ENCODE assay signal across 8 mouse cellular contexts in genomic region chr4:141142285-141142811, GRCm38 (mm10). TPM values are rescaled to one million over a fixed set of nuclear protein-coding genes. Genes with fewer than 3 reads are reported as not detected.
DNase-seq lines count a peak whose midpoint lies in the region; ATAC-seq lines count a peak whose summit lies in the region.

No protein-coding gene starts in this region.

- no peaks in the 10 kb centered on the region for H3K36me3 ChIP-seq in limb, embryonic 13.5 days
- H3K36me3 ChIP-seq in neural tube, embryonic 11.5 days (ENCODE audit: control insufficient read depth, insufficient read depth, low read length), result no peaks in the 10 kb centered on the region

- ATAC-seq in limb, embryonic 13.5 days (ENCODE audit: low FRiP score, low read depth), result no peak
- no peak for ATAC-seq in neural tube, embryonic 11.5 days (ENCODE audit: insufficient read depth, low FRiP score, low TSS enrichment)

- H3K4me2 ChIP-seq in limb, embryonic 13.5 days (replicated peaks), result peak overlapping the region; percentile 27; the same call in 1 of the 2 replicates
- H3K4me2 ChIP-seq in neural tube, embryonic 11.5 days (ENCODE audit: low read depth), result no peak overlapping the region

- H3K27ac ChIP-seq in limb, embryonic 13.5 days, result no peak overlapping the region
- H3K27ac ChIP-seq in neural tube, embryonic 11.5 days (ENCODE audit: low read depth, low read length), result no peak overlapping the region

- 22% methylated on average over 9 of the region's 9 CpGs for WGBS in limb, embryonic 13.5 days
- WGBS in neural tube, embryonic 11.5 days, result 31% methylated on average over 9 of the region's 9 CpGs

- peaks cover 21% of the 10 kb centered on the region for H3K4me1 ChIP-seq in limb, embryonic 13.5 days
- H3K4me1 ChIP-seq in neural tube, embryonic 11.5 days (ENCODE audit: control insufficient read depth, insufficient read depth, low read length), result peaks cover 11% of the 10 kb centered on the region; the same call in 1 of the 2 replicates

- no peak overlapping the region for H3K9ac ChIP-seq in limb, embryonic 13.5 days
- H3K9ac ChIP-seq in neural tube, embryonic 11.5 days (ENCODE audit: low read length), result no peak overlapping the region

- intact Hi-C loops in gastrocnemius, postnatal 36 days (cut with DNase I), result loop anchor here (5.0 kb wide), 2 partner anchors 70 to 125 kb away; partner anchors contain the start of gene Rsg1

- H3K27me3 ChIP-seq in limb, embryonic 13.5 days, result no peaks in the 10 kb centered on the region
- no peaks in the 10 kb centered on the region for H3K27me3 ChIP-seq in neural tube, embryonic 11.5 days (ENCODE audit: control insufficient read depth, insufficient read depth, low read length)

- H3K9me3 ChIP-seq in limb, embryonic 13.5 days, result no peaks in the 10 kb centered on the region
- H3K9me3 ChIP-seq in neural tube, embryonic 11.5 days (ENCODE audit: control insufficient read depth, low read length), result no peaks in the 10 kb centered on the region

- peak; percentile 58 to 60 for DNase-seq in urinary bladder, adult 18-20 months (ENCODE audit: low spot score in 2 of 2)
- no peak for DNase-seq in urinary bladder, postnatal 10 days (ENCODE audit: low spot score)
- DNase-seq in cerebellum, adult 8-10 months, result peak; percentile 77
- peak; percentile 58 to 63 for DNase-seq in gastrocnemius, postnatal 36 days
- DNase-seq in kidney, adult 8-10 months, result peak; percentile 79 to 87
- DNase-seq in neural tube, embryonic 11.5 days (ENCODE audit: low spot score), result peak; percentile 61
- DNase-seq in thymus, adult 18-20 months, result peak; percentile 30 to 63

- no peak overlapping the region for H3K4me3 ChIP-seq in limb, embryonic 13.5 days
- H3K4me3 ChIP-seq in neural tube, embryonic 11.5 days (ENCODE audit: low read depth, low read length), result no peak overlapping the region

RNA-seq across cellular contexts. Expression of gene Szrd1, which starts 2.8 kb away (rescaled TPM):
- 100 to 1,000 TPM; 141 to 150 TPM for total RNA-seq in gastrocnemius, postnatal 36 days (2021)
- polyA plus RNA-seq in limb, embryonic 13.5 days (2015; fragmentation: Nextera tagmentation; extraction: Ambion mirVana), result 43.6 and 44.2 TPM in 2 replicates
- 30.7 and 32.1 TPM in 2 replicates for polyA plus RNA-seq in neural tube, embryonic 11.5 days (2014; fragmentation: Nextera tagmentation; extraction: Ambion mirVana)

RNA-seq across cellular contexts. Expression of gene Fbxo42, which starts 5.4 kb away (rescaled TPM):
- 1 to 10 TPM; 8.8 to 9.8 TPM for total RNA-seq in gastrocnemius, postnatal 36 days (2021)
- 27.2 and 27.7 TPM in 2 replicates for polyA plus RNA-seq in limb, embryonic 13.5 days (2015; fragmentation: Nextera tagmentation; extraction: Ambion mirVana)
- polyA plus RNA-seq in neural tube, embryonic 11.5 days (2014; fragmentation: Nextera tagmentation; extraction: Ambion mirVana), result 29.3 and 30.3 TPM in 2 replicates

RNA-seq across cellular contexts. Expression of gene Spata21, which starts 54.2 kb away (rescaled TPM):
- not detected for total RNA-seq in gastrocnemius, postnatal 36 days (2021)
- 0.08 and 0.20 TPM in 2 replicates for polyA plus RNA-seq in limb, embryonic 13.5 days (2015; fragmentation: Nextera tagmentation; extraction: Ambion mirVana)
- polyA plus RNA-seq in neural tube, embryonic 11.5 days (2014; fragmentation: Nextera tagmentation; extraction: Ambion mirVana), result not detected in 2 replicates
